Mouse (Mus musculus): Measurements from ENCODE around the gene Hk1.
"Not testable (repeated sequence)": the region's sequence is repeated elsewhere in the genome, so short reads cannot be mapped to it uniquely, and the experiment has no call there.

Gene Hk1

DNA sequence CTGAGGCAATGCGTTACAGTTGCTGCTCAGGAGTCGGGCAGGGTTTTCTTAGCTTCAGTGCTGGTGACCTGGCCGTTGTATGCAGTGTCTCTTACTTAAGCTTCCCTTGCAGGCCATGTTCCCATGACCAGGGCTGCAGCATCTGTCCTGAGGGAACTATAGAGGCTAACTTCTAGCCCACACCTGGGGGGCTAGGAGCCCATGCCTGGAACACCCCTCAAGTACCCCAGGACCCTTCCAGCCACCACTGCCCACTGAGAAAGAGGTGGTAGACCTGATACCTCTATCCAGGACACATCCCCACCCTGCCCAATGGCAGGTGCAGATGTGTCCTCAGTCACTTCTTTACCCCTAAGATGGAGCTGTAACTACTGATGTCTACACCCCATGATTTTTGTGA lies 38.7 kb downstream of the Hk1 start:
- DNase-seq = no peak

DNA sequence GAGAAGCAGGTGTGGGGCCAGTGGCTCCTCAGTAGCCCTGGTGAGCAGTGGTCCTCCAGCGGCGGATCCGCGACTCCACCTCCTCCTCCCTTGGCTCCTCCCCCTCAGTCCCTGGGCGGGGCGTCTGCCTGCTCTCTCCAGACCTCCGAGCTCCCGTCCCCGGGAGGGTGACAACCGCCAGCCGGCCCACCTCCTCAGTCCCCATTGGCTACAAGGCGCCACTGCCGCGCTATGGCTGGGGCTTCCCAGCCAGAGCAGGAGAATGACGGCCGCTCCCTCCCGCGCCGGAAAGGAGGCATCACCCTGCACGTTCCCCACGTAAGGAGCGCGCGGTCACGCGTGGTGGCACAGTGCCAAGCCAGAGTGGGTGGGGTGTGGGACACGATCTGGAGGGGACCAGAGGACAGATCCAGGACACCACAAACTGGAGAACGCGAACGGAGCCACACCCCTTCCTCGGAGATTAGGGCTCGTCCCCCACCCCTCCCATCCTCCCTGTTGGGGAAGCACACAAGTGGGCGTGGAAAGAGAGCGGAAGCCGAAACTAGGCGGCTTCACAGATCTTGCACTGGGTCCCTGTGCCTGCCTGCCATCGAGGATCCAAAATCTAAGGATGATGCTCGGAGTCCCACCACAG lies 39.5 kb downstream of the Hk1 start:
- DNase-seq = peak; percentile 98 to 99

DNA sequence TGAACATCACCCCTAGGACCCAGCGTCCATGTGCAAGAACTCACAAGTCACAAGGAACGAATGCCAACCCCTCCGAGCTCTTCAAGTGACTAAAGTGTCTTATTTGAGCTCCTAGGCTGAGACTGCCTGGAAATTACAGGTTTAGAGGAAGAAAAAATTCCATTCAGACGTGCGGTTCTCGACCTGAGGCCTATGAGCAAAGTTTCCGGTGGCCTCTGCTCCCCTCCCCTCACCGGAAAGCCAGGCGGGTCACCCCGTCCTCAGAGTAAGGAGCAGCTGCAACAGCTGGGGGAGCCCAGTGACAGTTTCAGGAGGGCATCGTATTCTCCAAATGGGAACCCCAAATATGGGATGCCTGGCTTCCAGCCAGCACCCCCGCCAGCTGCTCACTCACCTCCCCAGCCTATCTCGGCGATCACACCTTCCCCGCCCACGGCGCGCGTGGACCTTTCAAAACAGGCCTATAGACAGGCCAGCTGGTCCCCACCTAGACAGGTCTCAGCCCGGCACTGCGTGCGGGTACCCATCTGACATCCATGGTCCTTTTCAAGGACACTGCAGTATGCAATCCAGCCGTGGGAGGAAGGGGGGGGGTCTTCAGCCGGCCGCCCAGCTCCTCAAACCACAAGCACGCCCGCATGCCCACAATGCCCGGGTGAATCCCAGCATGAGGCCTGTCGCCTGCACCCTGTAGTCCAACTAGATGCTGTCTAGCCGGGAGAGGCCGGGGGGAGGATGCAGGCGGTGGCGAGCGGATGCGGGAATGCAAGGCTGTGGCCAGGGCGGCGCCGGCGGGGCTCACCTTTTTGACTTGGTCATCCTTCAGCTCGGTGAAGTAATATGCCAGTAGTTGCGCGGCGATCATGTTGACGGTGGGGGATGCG lies 40.3 kb downstream of the Hk1 start:
- DNase-seq = peak; percentile 54 to 60

DNA sequence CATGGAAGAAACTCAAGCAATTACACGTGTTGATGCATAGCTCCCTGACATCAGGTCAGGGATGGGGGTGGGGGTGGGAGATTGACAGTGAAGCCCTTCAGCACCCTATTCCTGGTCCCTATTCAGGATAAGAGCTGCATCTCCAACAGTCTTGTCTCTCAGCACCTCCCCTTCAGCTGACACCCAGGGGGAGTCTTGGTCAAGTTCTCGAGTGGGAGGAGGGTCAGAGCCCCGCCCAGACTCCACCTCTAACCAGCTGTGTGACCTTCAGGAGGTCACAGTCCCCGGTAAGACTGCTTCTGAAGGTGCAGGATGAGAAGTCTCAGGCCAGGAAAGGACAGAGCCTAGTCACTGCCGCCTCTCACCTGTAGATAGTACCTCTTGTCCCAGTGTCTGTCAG lies 41.1 kb downstream of the Hk1 start:
- no peak for DNase-seq

DNA sequence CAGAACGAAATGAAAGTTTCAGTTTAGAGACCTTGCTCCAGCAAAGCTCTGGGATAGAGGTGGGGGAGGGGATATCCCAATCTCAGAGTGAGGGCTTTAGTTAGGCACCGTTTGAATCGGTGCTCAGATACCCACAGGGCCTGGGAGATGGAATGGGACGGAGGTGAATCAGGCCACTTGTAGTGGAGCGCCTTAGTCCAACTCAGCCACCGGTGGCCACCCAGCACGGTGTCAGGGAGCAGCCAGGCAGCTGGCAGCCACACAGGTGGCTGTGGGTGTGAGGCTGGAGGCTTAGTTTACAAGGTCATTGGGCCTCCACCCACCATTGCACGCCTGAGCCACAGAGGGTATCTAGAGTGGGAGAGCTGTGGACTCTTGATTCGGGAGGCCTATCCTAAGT lies 41.5 kb downstream of the Hk1 start:
- DNase-seq = no peak

DNA sequence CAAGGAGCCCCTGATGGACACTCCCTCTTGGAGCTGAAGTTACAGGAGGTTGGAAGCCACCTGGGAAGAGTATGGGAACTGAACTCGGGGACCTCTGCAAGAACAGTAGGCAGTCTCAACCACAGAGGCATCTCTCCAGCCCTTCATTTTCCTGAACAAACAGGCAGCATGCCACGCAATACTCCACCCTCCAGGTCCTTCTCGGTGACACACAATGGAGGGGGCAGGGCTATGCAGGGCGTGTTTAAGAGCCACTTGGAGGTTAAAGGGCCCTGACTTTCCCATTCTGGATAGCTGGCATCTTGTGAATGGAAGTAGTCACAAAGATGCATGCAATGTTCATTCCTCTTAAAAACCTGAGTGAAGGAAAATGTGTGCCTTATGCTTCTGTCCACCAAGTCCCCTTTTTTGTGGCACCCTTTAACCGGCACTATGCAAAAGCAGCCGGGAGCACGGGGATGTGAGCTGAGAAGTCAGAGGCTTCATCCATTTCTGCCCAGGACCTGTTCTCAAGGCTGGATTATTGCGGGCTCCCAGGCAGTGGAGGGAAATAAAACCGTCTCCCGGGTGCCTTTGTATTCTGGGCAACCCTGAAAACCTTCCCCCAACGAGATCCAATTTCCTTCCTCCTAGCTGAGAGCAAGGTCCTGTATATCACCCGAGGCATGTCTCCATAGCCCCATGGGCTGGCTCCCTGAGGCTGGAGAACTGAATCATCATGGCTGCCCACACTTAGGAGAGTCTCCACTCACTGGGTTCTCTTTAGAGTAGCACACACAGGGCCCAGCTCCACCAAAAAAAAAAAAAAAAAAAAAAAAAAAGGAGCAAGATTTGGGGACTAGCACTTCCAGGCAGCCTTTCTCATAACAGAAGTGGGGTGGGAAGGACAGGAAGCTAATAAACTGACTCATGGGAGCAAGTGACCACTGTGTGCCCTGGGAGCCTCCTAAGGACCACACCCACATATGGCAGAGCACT lies 42.8 kb downstream of the Hk1 start:
- peak; percentile 89 to 93 for DNase-seq

DNA sequence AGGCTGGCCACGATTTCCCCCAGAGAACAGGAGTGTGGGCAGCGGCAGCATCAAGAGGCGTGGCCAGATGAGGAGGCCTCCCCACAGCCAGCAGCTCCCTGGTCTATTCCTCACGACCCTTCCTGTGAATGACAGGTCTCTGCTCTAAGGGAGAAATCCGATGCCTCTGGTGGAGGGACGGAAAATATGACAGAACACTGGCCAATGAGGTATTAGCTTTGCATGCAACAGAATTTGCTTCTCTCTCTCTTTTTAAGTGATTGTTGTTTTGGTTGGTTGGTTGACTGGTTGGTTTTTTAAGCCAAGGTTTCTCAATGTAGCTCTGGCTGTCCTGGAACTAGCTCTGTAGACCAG lies 44.3 kb downstream of the Hk1 start:
- no peak for DNase-seq

DNA sequence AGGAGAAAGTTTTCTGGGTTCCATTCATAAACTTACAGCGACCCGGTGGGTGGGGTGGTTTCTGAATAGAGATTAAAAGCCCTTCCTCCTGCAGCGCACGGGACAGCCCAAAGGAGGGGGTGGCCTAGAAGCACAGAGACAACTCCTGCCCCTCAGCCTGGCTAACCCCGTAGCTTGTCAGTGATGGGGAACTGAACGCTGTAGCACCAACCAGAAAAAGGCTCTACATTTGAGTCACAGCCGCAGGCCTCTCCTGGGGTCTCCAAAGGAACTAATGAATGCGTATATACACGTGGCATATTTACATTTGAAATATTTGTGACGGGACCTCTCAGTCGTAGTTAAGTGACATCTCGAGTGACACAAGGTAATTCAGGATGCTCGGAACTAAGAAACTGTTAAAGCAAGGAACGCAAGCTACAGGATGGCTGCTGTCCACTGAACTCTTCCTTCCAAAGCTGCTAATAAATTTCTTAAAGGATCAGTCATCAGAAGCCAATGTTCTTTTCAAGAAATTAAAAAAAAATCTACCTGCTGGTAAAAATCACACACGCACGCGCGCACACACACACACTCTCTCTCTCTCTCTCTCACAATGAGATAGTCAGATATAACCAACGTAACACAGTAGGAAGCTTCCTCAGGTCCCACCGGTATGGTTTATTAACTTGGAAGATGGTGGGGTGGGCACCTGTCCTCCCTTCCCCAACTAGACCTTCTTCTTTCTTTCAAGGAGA lies 44.9 kb downstream of the Hk1 start:
- DNase-seq = no peak

DNA sequence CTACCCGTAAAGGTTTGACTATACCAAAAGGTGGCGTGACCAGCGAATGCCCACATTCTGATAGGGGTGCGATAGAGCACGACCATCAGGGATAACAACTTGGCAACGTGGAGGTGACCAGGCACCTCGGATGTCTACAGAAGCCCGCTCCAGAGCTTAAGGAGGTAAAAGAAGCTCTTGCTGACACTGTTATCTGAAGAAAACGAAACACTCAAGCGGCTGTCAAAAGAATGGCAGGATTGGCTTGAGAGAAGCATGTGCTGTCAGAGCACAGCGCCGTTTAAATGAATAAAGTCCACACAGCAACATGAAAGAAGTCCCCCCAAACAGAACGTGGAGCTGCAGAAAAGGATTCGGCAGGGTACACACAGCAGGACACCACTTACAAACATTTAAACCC lies 46.4 kb downstream of the Hk1 start:
- no peak for DNase-seq

DNA sequence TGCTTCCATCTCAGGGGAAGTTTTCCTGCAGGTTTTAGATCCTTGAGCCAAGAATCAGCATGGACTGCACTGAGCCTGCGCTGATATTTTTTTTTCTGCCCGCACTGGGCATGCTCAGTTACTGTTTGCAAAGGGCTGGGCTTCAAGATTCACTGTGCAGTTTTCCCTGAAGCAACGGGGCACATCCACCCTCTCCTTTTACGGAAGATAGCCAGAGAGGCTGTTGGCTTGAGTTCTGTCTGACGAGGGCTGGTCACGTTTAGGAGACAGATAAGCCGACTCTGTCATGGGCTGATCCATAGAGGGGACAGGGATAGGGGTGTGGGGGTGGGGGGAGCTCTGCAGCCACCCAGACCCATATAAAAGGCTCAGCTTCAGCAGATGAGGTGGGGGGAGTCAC lies 47.2 kb downstream of the Hk1 start:
- peak; percentile 73 to 83 for DNase-seq

DNA sequence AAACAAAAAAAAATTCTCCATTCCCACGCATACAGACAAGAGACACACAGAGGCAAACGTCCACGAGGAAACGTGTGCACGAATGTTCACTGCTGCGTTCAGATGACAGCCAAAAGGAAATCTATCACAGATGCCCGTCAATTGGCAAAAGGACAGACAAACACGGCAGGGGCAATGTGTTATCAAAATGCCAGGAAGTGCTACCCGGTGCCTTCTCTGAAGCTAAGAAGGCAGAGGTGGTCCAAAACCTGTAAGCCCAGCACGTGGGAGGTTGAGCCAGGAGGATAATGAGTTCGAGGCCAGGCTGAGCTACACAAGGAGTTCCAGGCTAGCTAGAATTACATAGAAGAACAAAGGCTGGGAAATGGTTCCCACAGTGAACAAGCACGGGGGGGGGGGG lies 47.9 kb downstream of the Hk1 start:
- no peak for DNase-seq

DNA sequence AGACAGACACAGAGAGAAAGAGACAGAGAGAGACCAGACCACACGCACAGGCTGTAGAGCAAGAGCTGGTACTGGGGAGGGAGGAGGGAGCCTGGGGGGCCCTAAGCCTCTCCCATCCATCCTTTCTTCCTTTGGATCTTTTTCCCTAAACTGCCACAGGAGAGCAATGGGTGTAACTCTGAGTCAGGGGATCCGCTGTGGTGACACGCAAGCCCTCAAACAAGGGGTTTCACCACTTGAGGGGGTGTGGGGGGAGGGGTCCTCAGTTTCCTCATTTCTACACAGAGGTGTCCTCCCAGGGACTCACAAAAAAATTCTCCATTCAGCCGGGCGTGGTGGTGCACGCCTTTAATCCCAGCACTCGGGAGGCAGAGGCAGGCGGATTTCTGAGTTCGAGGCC lies 48.4 kb downstream of the Hk1 start:
- no peak for DNase-seq

DNA sequence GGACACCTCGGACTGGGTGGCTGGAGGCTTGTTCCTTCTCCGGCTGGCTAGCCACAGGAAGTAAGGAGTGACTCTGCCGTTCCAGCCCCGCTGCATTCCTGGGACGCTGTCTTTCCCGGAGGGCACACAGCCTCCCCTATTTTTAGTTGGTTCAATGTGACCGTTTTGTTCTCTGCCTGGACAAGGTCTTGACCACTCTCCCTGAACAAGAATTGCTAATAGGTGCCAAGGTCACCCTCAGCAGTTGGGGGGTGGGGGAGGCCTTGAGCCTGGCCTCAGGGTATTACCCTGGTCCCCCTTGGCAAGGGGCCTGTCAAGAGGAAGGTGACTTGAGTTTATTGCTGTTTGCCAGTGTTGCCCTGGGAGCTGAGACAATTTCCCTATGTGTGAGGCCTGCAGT lies 49.9 kb downstream of the Hk1 start:
- DNase-seq = peak in 1 of 2 experiments; percentile 19

DNA sequence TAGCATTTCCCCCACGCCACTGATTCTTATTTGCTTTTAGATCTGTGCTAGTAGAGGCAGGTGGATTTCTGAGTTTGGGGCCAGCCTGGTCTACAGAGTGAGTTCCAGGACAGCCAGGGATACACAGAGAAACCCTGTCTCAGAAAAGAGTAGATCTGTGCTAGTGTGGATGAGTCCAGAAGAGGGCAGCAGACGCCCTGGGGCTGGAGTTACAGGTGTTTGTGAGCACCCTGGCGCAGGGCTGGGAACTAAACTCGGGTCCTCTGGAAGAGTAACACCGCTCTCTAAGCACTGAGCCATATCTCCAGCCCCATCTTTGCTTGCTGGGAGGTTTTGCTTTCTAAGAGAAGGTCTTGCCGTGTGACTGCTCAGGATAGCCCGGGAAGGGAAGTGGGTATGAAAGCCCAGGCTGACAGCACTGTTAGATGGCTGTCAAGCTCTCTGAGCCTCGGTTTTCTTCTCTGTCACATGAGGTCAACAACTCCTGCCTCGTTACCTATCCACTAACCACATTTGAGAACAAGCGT lies 50.8 kb downstream of the Hk1 start:
- DNase-seq = no peak

DNA sequence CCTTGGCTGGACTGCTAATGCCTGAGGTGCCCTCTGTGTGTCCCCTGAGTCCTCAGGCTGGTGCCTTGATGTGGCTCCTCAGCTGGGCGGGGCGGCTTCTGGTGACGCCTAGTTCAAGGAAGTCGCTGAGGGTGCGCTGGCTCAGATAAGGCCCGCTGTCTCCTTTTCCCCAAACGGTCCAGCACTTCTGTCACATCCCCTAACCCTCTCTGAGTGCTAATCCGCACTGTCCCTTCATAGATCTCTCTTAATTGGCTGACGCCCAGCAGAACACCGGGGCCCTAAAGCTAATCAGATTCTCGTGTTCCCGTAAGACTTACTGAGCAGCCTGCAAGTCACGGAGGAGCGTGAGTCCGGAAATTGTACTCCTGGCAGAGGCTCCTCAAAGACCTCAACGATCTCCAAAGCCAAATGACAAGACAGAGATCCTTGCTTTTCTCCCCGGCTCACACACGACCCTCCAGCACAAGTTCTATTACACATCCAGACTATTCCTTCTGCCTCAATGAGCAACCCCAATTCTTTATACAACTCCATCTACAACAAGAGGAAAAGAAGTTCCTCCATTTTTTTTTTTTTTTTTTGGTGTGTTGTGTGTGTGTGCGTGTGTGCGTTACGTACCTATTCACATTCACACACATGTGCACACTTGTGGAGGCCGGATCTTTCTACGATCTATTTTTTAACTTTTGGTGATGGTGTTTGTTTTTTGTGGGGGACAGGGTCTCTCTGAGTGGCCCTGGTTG lies 52.0 kb downstream of the Hk1 start:
- peak; percentile 42 to 48 for DNase-seq

DNA sequence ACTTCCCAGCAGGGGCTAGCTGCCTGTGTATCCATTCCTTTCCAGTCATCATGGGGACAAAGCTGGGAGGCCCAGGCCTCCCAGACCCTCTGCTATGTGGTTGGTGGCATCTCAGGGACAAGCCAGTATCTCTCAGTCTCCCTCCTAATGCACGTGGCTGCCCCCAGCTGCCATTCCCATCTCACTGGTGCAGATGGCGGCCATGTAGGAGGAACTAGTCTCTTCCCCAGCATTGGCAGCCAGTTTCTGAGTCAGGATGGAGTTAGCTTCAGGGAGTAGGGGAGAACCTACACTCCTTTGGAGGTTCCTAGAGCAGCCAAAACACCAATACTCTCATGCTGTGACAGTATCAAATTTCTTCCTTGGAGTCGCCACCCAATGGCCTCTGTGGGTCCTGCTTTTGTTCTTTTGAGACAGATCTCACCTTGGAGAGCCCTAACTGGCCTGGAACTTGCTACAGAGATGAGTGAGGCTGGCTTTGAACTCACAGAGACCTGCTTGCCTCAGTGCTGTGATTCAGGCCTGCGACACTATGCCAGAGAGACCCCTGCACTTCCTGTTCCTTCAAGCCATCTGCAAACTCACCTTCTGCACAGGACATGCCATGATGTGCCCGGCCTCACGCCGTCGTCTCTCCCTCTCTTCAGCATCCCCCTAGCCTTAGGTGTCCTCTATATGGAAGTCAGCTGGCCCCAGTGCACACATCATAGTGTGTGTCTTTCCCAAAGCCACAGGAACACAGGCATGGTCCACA lies 52.7 kb downstream of the Hk1 start:
- no peak for DNase-seq

DNA sequence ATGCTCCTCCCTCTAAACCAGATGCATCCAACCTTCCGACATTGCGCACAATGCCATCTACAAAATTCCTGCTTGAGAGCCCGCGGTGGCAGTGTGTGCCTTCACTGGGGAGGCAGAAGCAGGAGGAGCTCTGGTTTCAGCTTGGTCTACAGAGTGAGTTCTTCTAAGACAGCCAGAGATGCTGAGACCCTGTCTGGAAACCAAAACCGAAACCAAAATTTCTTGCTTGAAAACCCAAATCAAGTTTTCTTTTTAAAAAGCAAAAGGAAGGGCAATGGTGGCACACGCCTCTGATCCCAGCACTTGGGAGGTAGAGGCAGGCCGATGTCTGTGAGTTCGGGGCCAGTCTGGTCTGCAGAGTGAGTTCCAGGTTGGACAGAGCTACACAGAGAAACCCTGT lies 53.7 kb downstream of the Hk1 start:
- DNase-seq = no peak

DNA sequence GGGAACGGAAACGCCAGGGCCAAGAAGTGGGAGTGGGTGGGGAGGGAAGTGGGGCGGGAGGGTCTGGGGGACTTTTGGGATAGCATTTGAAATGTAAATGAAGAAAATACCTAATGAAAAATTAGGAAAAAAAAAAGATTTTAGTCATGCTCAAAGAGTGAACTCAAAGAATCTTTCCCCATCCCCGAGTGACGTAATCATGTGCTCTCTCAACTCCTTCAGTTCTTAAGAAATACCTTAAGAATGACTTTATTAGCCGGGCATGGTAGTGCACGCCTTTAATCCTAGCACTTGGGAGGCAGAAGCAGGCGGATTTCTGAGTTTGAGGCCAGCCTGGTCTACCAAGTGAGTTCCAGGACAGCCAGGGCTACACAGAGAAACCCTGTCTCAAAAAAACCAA lies 56.9 kb downstream of the Hk1 start:
- not testable (repeated sequence) for DNase-seq

DNA sequence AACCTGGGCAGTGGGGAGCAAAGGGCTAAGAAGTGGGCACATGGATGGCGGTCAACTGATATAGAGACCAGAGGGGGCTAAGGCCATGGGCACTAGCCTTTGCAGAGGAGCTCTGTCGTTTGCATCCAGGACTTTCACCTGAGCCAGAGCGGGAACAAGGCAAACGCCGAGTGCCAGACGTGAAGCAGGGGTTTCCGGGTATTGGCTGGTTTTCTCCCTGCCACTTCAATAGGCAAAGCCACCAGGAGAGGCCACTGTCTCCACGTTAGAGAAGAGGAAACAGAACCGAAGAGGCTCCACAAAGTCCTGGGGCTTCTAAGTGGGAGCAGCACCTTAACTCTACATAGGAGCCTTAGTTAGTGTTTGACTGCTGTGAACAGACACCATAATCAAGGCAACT lies 58.3 kb downstream of the Hk1 start:
- peak in 1 of 2 experiments; percentile 28 for DNase-seq

DNA sequence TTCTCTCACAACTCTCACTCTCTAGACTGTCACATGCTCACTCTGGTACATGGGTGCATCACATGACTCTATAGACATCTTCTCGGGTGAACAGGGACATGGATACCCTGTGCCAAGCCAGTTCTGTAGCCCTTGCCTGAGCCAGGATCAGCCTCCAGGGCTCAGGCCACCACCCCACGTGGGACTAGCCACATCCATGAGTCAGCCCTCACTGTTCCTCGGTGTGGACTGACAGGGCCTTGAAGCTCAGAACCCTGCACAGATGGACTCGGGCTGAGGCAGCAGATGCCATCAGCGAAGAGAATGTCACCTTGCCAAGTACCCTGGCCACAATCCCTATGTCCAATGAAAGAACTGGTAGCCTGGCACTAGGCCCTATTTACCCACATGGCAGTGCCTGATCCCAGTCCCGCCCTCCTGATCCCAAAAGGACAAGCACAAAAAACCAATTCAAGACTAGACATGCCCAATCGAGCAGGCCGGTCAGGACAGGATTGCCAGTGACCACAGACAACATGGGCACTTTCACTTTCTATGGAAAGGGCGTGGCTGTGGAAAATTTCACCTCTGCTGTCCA lies 59.2 kb downstream of the Hk1 start:
- DNase-seq = peak in 1 of 2 experiments; percentile 54
